Mouse (Mus musculus) frontal cortex, adult (tissue): ENCODE results near the gene Gm12248.

Experiments used
- ATAC-seq: cut with Nextera tagmentation; 2 replicates; pipeline ENCODE4 v1.9.2; 2017; ENCODE audit warnings: mild to moderate bottlenecking, moderate library complexity, mixed read lengths; ENCODE audit not compliant: low TSS enrichment

Gm12248 gene

DNA sequence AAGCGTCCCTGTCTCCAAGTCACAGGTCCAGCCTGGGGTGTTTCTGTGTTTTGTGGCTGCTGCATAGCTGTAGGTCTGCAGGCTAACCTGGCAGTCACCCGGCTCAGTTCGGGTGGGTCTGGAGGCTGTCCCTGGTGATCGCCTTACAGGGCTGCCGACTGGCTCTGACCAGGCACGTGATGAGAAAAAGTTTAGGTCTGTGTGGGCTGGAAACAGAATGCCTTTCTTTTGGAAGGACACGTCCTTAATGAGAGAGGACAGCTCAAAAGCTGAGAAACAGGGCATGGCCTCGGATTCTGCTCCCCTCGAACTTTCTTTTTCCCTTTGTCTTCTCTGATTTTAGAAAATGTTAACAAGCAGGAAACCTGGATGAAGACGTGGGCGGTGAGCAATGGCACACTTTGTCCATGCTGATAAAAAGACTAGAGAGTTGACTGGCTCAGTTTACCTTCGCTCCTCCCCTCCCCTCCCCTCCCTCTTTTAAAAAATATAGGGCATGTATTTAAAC lies at the start of gene Gm12248:
TSS of gene Gm12248 (minus strand) at position 114 of the 508 bp plus-strand sequence.
- no peak for ATAC-seq

DNA sequence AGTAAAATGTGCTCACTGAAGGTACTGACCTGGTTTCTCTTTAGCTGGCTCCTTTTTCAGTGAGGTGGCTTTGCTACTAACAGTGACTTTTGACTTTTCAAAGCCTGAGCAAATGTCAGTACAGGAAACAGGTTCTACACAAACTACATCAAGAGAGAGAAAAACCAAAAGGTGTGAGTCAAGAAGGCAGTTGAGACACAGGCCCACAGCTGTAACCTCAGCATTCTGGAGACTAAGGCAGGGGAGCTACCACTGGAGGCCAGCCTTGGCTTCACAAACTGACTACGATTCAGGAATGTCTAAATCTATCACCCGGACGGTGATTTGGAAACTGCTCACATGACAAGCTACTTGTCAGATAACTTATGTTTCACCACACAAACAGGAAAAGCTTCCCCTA lies 46.5 kb upstream of the Gm12248 start:
- ATAC-seq = no peak

DNA sequence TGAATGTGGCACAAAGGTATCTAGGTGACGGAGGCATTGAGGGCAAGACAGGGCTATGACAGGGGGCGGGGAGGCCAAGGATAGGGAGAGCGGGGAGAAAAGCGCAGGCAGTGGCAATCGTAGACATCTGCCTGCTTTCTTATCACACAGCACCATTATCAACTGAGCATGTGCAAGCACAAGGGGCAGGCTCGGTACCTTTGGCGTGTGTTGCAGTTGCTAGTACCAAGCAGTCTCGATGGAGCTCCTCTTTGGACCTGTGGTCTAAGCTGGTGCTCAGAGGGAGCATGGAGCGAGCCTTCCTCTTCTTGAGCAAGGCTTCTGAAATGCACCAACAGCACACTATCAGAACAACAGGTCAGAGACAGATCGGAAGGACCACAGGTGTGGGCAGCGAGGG lies 45.9 kb upstream of the Gm12248 start:
- no peak for ATAC-seq

DNA sequence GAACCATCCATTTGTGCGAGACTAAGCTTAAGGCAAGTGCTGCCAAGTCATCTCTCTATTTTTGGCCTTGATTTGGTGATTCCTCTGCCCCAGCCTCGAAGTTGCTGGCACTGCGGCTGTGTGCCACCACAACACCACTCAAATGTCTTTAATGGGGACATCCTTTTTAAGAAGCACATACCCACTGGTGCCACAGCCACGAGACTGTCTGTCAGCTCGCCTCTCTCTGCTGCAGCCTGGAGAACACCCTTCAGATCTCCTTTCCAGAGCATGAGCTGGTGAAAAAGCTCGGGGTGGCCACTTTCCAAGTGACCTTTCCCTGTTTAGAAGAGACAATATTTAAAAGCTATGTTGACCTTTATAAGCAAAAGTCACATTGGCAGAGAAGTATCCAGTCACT lies 43.7 kb upstream of the Gm12248 start:
- peak; percentile 65 for ATAC-seq

- no peak for ATAC-seq
These were observed 42.4 kb upstream of the Gm12248 start for GRCm38 (mm10) chr11:58135296-58135695.

DNA sequence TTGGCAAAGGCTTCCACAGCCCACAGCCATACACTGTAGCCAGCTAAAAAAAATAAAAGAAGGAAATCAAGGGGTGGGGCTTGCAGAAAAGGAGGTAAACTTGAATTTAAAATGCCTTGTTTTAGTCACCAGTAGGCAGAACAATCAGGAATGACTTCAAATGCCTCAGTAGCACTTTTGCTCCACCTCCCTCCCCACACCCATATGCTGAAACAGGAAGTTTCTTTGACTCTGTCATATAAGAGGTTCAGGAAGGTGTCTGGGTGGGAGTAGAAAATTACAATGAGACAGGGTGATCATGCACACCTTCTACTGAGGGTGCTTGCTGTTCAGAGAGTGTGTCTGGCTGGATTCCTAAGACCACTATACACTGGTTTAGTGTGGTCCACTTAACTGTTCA lies 41.9 kb upstream of the Gm12248 start:
- no peak for ATAC-seq

DNA sequence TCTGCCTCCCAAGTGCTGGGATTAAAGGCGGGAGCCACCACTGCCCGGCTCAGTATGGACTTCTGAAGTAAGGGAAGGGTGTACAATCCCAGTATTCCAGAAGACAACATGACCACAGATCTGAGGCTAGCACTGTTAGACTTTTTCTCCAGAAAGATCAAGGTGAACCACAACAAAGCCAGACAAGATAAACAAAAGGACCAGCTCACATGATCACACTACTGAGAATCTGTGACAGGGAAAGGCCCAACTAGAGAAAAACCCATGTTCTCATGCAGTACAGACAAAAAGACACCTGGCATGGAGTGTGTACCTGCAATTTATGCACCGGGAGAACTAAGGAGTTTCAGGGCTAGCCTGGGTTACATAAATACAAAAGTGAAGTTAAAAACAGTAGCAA lies 39.1 kb upstream of the Gm12248 start:
- no peak for ATAC-seq

DNA sequence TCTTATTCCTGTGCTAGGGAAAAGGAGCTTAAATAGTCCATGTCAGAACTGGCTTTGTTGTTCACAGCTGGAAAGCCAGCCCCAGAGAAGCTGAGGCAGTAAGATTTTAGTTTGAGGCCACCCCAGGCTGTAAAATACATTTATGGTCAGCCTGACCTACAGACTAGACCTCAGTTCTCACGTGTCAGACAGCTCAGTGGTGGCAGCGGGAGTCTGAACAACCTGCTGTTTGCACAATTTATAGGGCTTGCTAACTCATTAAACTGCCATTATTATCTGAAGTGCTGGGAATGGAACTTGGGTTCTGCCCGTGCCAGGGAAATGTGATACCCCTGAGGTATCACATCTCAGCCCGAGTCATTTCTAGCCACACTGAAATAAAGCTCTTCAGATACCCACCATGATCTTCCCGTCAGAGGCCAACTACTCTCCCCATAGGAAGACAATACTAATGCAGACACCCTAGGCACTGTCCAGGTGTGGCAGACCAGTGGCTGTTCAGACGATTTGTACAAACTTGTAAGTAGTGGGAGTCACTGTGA lies 36.4 kb upstream of the Gm12248 start:
- ATAC-seq = no peak

- no peak for ATAC-seq
These were observed 34.6 kb upstream of the Gm12248 start for GRCm38 (mm10) chr11:58127544-58127943.

GRCm38 (mm10) chr11:58126397-58127160 lies 33.6 kb upstream of the Gm12248 start:
- ATAC-seq = peak; percentile 50

GRCm38 (mm10) chr11:58125021-58125420 lies 32.1 kb upstream of the Gm12248 start:
- no peak for ATAC-seq

DNA sequence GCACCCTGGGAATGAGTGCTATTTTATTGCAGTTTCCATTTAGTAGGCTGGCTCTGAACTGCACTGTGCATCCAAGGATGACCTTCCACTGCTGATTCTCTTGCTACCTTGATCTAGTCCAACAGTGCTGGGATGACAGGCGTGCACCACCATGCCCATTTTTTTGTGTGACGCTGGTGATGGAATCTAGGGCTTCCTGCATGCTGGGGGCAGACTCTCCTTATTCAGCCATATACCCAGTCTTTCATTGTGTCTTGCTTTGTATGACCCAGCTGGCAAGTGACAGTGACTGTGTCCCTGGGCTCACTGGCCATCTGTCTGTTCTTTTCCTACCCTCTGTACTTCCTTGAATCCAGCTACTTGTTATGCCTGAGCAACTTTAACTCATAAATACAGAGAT lies 30.8 kb upstream of the Gm12248 start:
- no peak for ATAC-seq

- ATAC-seq = no peak
These were observed 28.4 kb upstream of the Gm12248 start for GRCm38 (mm10) chr11:58121351-58121750.

DNA sequence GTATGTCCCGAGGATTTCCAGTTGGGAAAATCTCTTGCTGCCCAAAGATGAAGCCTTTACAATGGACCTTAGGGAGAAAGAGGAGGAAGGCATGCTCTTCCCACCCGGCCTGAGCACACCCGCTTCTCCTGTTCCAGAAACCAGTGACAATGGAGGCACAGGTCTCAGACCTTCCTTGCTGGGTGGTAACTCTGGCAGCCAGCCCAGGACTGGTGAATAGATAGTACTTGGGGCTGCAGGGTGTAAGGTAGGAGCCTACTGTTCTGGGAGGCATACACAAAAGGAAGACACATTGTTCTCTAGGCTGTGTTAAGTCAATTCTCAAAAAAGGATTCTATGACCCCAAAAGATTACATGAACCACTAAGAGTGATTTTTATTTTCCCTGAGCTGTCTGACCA lies 27.7 kb upstream of the Gm12248 start:
- ATAC-seq = no peak

DNA sequence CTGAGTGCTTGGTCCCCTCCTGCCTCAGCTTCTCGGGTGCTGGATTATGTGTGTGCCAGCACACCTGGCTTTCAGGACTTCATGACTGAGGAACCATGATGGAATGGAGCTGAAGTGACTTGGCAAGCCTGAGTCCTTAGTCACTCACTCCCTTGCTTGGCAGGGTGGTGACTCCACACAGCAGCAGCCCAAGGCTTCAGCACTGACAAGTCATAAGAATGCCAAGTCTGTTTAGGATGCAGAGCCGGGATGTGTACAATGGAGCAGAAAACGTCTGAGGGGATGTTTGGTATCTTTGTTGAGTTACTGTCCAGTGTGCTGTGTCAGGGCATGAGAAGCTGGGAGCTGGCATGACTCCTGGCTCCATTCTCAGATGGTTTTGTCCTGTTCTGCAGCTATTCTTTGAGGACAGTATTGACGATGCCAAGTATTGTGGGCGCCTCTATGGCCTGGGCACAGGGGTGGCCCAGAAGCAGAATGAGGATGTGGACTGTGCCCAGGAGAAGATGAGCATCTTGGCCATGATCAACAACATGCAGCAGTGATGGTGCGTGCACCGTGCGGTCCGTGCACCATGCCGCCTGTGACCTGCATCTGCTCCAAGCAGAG lies 24.2 kb upstream of the Gm12248 start:
- 0 out of 2 replicates have a peak, but pooled peaks have one; percentile 7 for ATAC-seq

GRCm38 (mm10) chr11:58116560-58116959 lies 23.6 kb upstream of the Gm12248 start:
- no peak for ATAC-seq

- no peak for ATAC-seq
These were observed 14.9 kb upstream of the Gm12248 start for GRCm38 (mm10) chr11:58107664-58108337.

DNA sequence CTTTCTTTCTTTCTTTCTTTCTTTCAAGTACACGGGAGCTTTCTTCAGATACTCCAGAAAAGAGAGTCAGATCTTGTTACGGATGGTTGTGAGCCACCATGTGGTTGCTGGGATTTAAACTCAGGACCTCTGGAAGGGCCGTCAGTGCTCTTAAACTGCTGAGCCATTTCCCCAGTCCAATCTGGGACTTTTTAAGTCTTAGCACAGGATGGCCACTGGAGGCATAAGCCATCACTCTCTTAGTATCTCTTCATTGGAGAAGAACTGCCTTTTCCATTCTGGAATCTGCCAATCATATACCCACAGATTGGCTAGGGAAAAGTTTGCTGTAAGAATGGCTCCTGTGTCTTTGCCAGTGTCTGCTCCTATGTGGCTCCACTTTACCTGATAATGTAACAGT lies 14.1 kb upstream of the Gm12248 start:
- ATAC-seq = no peak

- peak; percentile 8; the same call in 1 of the 2 replicates for ATAC-seq
These were observed 11.4 kb upstream of the Gm12248 start for GRCm38 (mm10) chr11:58104351-58104791.

DNA sequence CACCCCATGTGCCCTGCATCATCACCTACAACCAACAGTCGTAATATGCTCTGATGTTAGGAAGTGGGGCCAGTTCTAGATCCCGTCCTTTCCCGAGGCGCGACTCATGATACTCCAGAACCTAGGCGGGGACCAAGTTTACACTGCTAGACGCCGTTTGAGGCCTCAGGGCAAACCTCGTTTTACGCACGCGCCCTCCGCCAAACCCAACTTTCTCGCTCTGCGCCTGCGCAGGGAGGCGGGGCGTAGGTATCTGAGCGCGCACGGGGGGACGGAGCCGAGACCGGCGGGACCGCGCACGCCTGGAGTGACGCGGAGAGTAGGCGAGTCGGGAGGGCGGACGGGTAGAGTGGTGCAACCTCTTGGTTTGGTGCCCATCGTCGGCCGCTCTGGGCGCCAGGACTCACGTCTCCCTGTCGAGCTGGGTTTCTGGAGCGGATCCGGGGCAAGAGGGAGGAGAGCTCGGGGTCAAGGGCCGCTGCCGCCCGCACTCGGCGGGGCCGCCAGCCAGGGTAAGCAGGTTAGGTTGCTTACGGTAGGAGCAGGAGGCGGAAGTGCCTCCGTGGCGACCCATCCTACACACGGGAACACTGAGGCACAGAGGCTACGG lies 10.9 kb upstream of the Gm12248 start, which contains the start of gene Cnot8:
TSS of gene Cnot8 (plus strand) at position 457 of the 610 bp plus-strand sequence.
- peak; percentile 96 for ATAC-seq

- no peak; the same call in 1 of the 2 replicates for ATAC-seq
These were observed 10.4 kb upstream of the Gm12248 start for GRCm38 (mm10) chr11:58103344-58103653.
